Mouse (Mus musculus): ENCODE measurements around the gene Samd8.

- no peak for TF ChIP-seq CTCF (IDR thresholded peaks at IDR 0.05; ENCODE audit: extremely low read depth, insufficient read depth, insufficient read length, insufficient replicate concordance)
- no peak for TF ChIP-seq POLR2A (IDR thresholded peaks at IDR 0.05; ENCODE audit: low read depth, low read length)
Measured at GRCm38 (mm10) chr14:21806203-21806602, 55.9 kb downstream of the Samd8 start.
